Mouse (Mus musculus): ENCODE results near the gene Tex13b. TPM values are rescaled to one million over a fixed set of nuclear protein-coding genes. Genes with fewer than 3 reads are reported as not detected.

The Tex13b gene
- not detected in 2 replicates for polyA plus RNA-seq (2012)

DNA sequence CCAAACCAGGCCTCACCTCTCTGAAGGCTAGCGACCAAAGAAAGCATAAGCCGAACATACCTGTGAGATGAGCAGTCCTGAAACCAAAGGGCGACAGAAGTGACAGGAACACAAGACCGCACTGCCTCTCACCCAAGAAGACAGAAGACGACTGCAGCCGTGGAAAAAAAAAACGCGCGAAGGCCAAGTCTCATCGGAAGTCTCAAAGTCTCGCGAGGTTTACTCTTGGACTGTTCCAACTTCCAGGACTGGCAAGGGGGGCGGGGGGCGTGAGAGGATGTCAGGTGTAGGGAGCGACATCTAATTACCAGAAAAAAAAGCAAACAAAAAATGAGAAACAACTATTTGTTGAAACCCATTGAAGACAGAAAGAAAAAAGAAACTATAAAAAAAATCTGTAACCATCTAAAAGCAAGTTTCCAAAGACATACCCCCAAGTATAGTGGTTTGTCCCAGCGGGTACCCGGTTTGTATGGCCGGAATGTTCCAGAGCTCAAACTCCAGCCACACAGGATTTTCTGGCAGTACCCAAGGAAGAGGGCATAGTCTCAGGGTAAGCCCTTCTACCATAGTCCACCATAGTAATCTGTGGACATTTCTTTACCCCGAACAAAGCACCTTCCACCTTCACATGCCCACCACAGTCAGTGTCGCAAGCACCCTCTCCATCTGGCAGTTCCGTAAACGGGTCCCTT is at the start of gene Tex13b:
TSS of gene Tex13b (minus strand) at position 122 of the 695 bp plus-strand sequence.

Other genes with a start within 250 kb of the Tex13b start
- 61.6 and 65.4 TPM in 2 replicates for gene Tsc22d3, start 212.8 kb downstream of the Tex13b start, polyA plus RNA-seq (2012)
- gene Mid2, start 148.8 kb downstream of the Tex13b start, polyA plus RNA-seq (2012) = 0.06 TPM in 1 of 2 replicates, not detected in the other
- not detected in 2 replicates for gene Vsig1, start 94.2 kb upstream of the Tex13b start, polyA plus RNA-seq (2012)
- 1.3 and 1.5 TPM in 2 replicates for gene Psmd10, start 143.3 kb upstream of the Tex13b start, polyA plus RNA-seq (2012)
- gene Atg4a, start 143.5 kb upstream of the Tex13b start, polyA plus RNA-seq (2012) = 0.53 and 0.56 TPM in 2 replicates